Mouse (Mus musculus) embryo, embryonic 11 days (tissue): ENCODE data around the gene Pax2.
A peak's percentile ranks its signal among the peaks of the same experiment; 100 is the strongest.
"Not testable (repeated sequence)": the region's sequence is repeated elsewhere in the genome, so short reads cannot be mapped to it uniquely, and the experiment has no call there.

ENCODE experiments used
- DNase-seq: peaks from one replicate; pipeline ENCODE4 v3.0.0-alpha.2; 2015

The Pax2 gene

GRCm38 (mm10) chr19:44837426-44838205 lies 81.8 kb downstream of the Pax2 start:
- no peak for DNase-seq

GRCm38 (mm10) chr19:44838321-44838720 lies 82.5 kb downstream of the Pax2 start:
- DNase-seq, result no peak

GRCm38 (mm10) chr19:44842661-44843060 lies 86.8 kb downstream of the Pax2 start:
- DNase-seq, result not testable (repeated sequence)

GRCm38 (mm10) chr19:44849465-44849864 lies 93.6 kb downstream of the Pax2 start:
- DNase-seq, result no peak

GRCm38 (mm10) chr19:44858671-44859070 lies 102.8 kb downstream of the Pax2 start:
- DNase-seq, result no peak

GRCm38 (mm10) chr19:44868766-44869165 lies 112.9 kb downstream of the Pax2 start:
- DNase-seq, result no peak

GRCm38 (mm10) chr19:44874186-44874898 lies 118.5 kb downstream of the Pax2 start:
- DNase-seq, result no peak

- no peak for DNase-seq
These were observed 119.1 kb downstream of the Pax2 start for GRCm38 (mm10) chr19:44874928-44875327.

- no peak for DNase-seq
These were observed 119.9 kb downstream of the Pax2 start for GRCm38 (mm10) chr19:44875718-44876117.

GRCm38 (mm10) chr19:44876529-44876928 lies 120.7 kb downstream of the Pax2 start:
- no peak for DNase-seq

GRCm38 (mm10) chr19:44882552-44883024 lies 126.7 kb downstream of the Pax2 start:
- DNase-seq, result peak; percentile 72

- no peak for DNase-seq
These were observed 128.5 kb downstream of the Pax2 start for GRCm38 (mm10) chr19:44884331-44884730.

- DNase-seq, result no peak
These were observed 130.6 kb downstream of the Pax2 start for GRCm38 (mm10) chr19:44886475-44886874.
